Mouse (Mus musculus) brain, embryonic 14.5 days (tissue): Measurements from ENCODE around the gene Negr1.

Source experiments
- CTCF ChIP-seq: fragments of 200-500 bp; IDR thresholded peaks from 2 replicates; pipeline ENCODE4 v1.5.1; 2012; ENCODE audit warnings: inconsistent platforms, mild to moderate bottlenecking, moderate library complexity, borderline replicate concordance; ENCODE audit not compliant: insufficient read depth, insufficient read length; ENCODE audit errors: extremely low read depth
- POLR2A ChIP-seq: fragments of 200-500 bp; IDR thresholded peaks from 2 replicates; pipeline ENCODE4 v1.6.1; 2012; ENCODE audit warnings: mild to moderate bottlenecking, inconsistent platforms, borderline replicate concordance; ENCODE audit not compliant: poor library complexity, insufficient read depth, insufficient read length, severe bottlenecking; ENCODE audit errors: extremely low read depth

GRCm38 (mm10) chr3:157297216-157297615 is 735.6 kb downstream of the Negr1 start:
- no peak for TF ChIP-seq POLR2A
- no peak for TF ChIP-seq CTCF
